In genomic region chr17:43500513-43500912, GRCm38 (mm10) we compare ENCODE assay signal across 24 mouse cellular contexts. TPM values are rescaled to one million over a fixed set of nuclear protein-coding genes. Genes with fewer than 3 reads are reported as not detected.
DNase-seq lines count a peak whose midpoint lies in the region; ATAC-seq and TF ChIP-seq lines count a peak whose summit lies in the region.
"Had no signal": no experiment of that assay in that cellular context is flagged by ENCODE, and none has a peak within 500 bp of the region (broad histone marks: within the 10 kb centered on the region; RNA-seq: fewer than 3 reads in every experiment).

No protein-coding gene starts in this region.

- peak overlapping the region; percentile 36; the same call in 1 of the 2 replicates for H3K4me2 ChIP-seq in intestine, embryonic 16.5 days (ENCODE audit: low read depth, low read length)
- H3K4me2 ChIP-seq in intestine, embryonic 15.5 days (replicated peaks): no peak overlapping the region; the same call in 1 of the 2 replicates
- H3K4me2 ChIP-seq in kidney, embryonic 16.5 days (replicated peaks; ENCODE audit: low read depth, low read length): peak overlapping the region; percentile 21; the same call in 1 of the 2 replicates
- H3K4me2 ChIP-seq: embryonic facial prominence, embryonic 12.5 days; forebrain, embryonic 15.5 days; heart, embryonic 15.5 days had no signal

- WGBS in intestine, embryonic 16.5 days: 69% methylated on average over 1 of the region's 1 CpGs
- 79% methylated on average over 1 of the region's 1 CpGs for WGBS in intestine, embryonic 15.5 days
- WGBS in kidney, adult 2 months: 36% methylated on average over 1 of the region's 1 CpGs
- 70% methylated on average over 1 of the region's 1 CpGs for WGBS in kidney, embryonic 16.5 days
- WGBS in thymus, adult 2 months: 86% methylated on average over 1 of the region's 1 CpGs

- H3K27me3 ChIP-seq in intestine, embryonic 16.5 days (replicated peaks; ENCODE audit: control insufficient read depth, insufficient read depth, low read length): no peaks in the 10 kb centered on the region
- no peaks in the 10 kb centered on the region for H3K27me3 ChIP-seq in intestine, embryonic 15.5 days (replicated peaks)
- no peaks in the 10 kb centered on the region for H3K27me3 ChIP-seq in kidney, adult 2 months (replicated peaks; ENCODE audit: control insufficient read depth, insufficient read depth, low read length)
- H3K27me3 ChIP-seq in kidney, embryonic 16.5 days (ENCODE audit: insufficient read depth, low read length): no peaks in the 10 kb centered on the region
- no peaks in the 10 kb centered on the region for H3K27me3 ChIP-seq in thymus, adult 2 months (ENCODE audit: control insufficient read depth, insufficient read depth, low read length)
- H3K27me3 ChIP-seq: embryonic facial prominence, embryonic 12.5 days; forebrain, embryonic 15.5 days; heart, embryonic 15.5 days had no signal

- 0 out of 2 replicates have a peak, but pooled peaks cover 3% of the 10 kb centered on the region for H3K36me3 ChIP-seq in intestine, embryonic 16.5 days (ENCODE audit: control insufficient read depth, insufficient read depth, low read length)
- H3K36me3 ChIP-seq in intestine, embryonic 15.5 days: no peaks in the 10 kb centered on the region
- H3K36me3 ChIP-seq in kidney, adult 2 months (ENCODE audit: control insufficient read depth, insufficient read depth, low read length): no peaks in the 10 kb centered on the region; the same call in 1 of the 2 replicates
- no peaks in the 10 kb centered on the region for H3K36me3 ChIP-seq in kidney, embryonic 16.5 days (ENCODE audit: insufficient read depth, low read length)
- H3K36me3 ChIP-seq in thymus, adult 2 months (ENCODE audit: control insufficient read depth, insufficient read depth, low read length): no peaks in the 10 kb centered on the region
- H3K36me3 ChIP-seq: embryonic facial prominence, embryonic 12.5 days; forebrain, embryonic 15.5 days; G1E; heart, embryonic 10.5 days; heart, embryonic 15.5 days had no signal

- no peak for TF ChIP-seq POLR2A in kidney, adult 2 months (IDR thresholded peaks at IDR 0.05; ENCODE audit: low read depth, low read length)
- TF ChIP-seq POLR2A in thymus, adult 2 months (IDR thresholded peaks at IDR 0.05; ENCODE audit: control insufficient read depth, extremely low read depth, insufficient read depth, low read length, poor library complexity): no peak

- TF ChIP-seq CTCF in kidney, adult 2 months (conservative IDR thresholded peaks at IDR 0.05; ENCODE audit: insufficient read depth, insufficient read length, low read depth, low read length): no peak
- no peak for TF ChIP-seq CTCF in thymus, adult 2 months (IDR thresholded peaks at IDR 0.05; ENCODE audit: borderline replicate concordance, control insufficient read depth, extremely low read depth, insufficient read depth, low read length, poor library complexity)

- H3K9ac ChIP-seq in intestine, embryonic 16.5 days (ENCODE audit: low read depth, low read length): no peak overlapping the region
- no peak overlapping the region for H3K9ac ChIP-seq in intestine, embryonic 15.5 days
- H3K9ac ChIP-seq in kidney, embryonic 16.5 days (replicated peaks; ENCODE audit: low read length): no peak overlapping the region
- H3K9ac ChIP-seq: embryonic facial prominence, embryonic 12.5 days; forebrain, embryonic 15.5 days; heart, embryonic 15.5 days had no signal

- H3K4me3 ChIP-seq in intestine, embryonic 16.5 days (ENCODE audit: low read length): no peak overlapping the region
- H3K4me3 ChIP-seq in intestine, embryonic 15.5 days (replicated peaks): no peak overlapping the region
- no peak overlapping the region for H3K4me3 ChIP-seq in kidney, adult 2 months (ENCODE audit: insufficient read depth, low read depth, low read length)
- no peak overlapping the region for H3K4me3 ChIP-seq in kidney, embryonic 16.5 days (ENCODE audit: low read length)
- no peak overlapping the region for H3K4me3 ChIP-seq in thymus, adult 2 months (ENCODE audit: control insufficient read depth, insufficient read depth, low read length)
- H3K4me3 ChIP-seq: embryonic facial prominence, embryonic 12.5 days; forebrain, embryonic 15.5 days; heart, embryonic 10.5 days; heart, embryonic 15.5 days had no signal

- H3K27ac ChIP-seq in intestine, embryonic 16.5 days (ENCODE audit: low read length): no peak overlapping the region
- no peak overlapping the region for H3K27ac ChIP-seq in intestine, embryonic 15.5 days
- peak overlapping the region; percentile 97 for H3K27ac ChIP-seq in kidney, adult 2 months (ENCODE audit: insufficient read depth, low read depth, low read length)
- H3K27ac ChIP-seq in kidney, embryonic 16.5 days (ENCODE audit: low read length): peak overlapping the region; percentile 78
- no peak overlapping the region for H3K27ac ChIP-seq in thymus, adult 2 months (ENCODE audit: control insufficient read depth, insufficient read depth, low read length)
- H3K27ac ChIP-seq: embryonic facial prominence, embryonic 12.5 days; forebrain, embryonic 15.5 days; heart, embryonic 10.5 days; heart, embryonic 15.5 days had no signal

- H3K9me3 ChIP-seq in intestine, embryonic 16.5 days (ENCODE audit: control insufficient read depth, low read length): no peaks in the 10 kb centered on the region
- H3K9me3 ChIP-seq in intestine, embryonic 15.5 days: no peaks in the 10 kb centered on the region
- H3K9me3 ChIP-seq in kidney, embryonic 16.5 days (ENCODE audit: low read length): no peaks in the 10 kb centered on the region
- H3K9me3 ChIP-seq: embryonic facial prominence, embryonic 12.5 days; forebrain, embryonic 15.5 days; heart, embryonic 10.5 days; heart, embryonic 15.5 days had no signal

- no peaks in the 10 kb centered on the region for H3K4me1 ChIP-seq in intestine, embryonic 16.5 days (ENCODE audit: control insufficient read depth, insufficient read depth, low read length)
- no peaks in the 10 kb centered on the region for H3K4me1 ChIP-seq in intestine, embryonic 15.5 days (replicated peaks)
- H3K4me1 ChIP-seq in kidney, adult 2 months (ENCODE audit: control insufficient read depth, insufficient read depth, low read length): peaks cover 13% of the 10 kb centered on the region
- 0 out of 2 replicates have a peak, but pooled peaks cover 9% of the 10 kb centered on the region for H3K4me1 ChIP-seq in kidney, embryonic 16.5 days (ENCODE audit: insufficient read depth, low read length)
- H3K4me1 ChIP-seq in thymus, adult 2 months (replicated peaks; ENCODE audit: control insufficient read depth, insufficient read depth, low read length): no peaks in the 10 kb centered on the region
- H3K4me1 ChIP-seq: embryonic facial prominence, embryonic 12.5 days; forebrain, embryonic 15.5 days; heart, embryonic 15.5 days had no signal

- ATAC-seq in intestine, embryonic 16.5 days: no peak
- no peak for ATAC-seq in intestine, embryonic 15.5 days
- ATAC-seq in kidney, embryonic 16.5 days (ENCODE audit: low FRiP score, low TSS enrichment): peak; percentile 75
- ATAC-seq: CD4-positive, CD25-positive, alpha-beta regulatory T cell, adult 4 months; forebrain, embryonic 15.5 days had no signal

- peak; percentile 83 for DNase-seq in kidney, adult 2 months
- DNase-seq in kidney, postnatal 25 days: peak; percentile 46 to 60
- no peak for DNase-seq in thymus, adult 2 months
- no peak for DNase-seq in urinary bladder, postnatal 36 days (ENCODE audit: low spot score in 2 of 2)
- no peak for DNase-seq in thymus, postnatal 25 days
- DNase-seq: adrenal gland, postnatal 10 days; B cell, adult 2 months; cerebellum, adult 11 months; cerebellum, adult 8-10 months; cerebellum, postnatal 14 days; embryo, embryonic 11 days; gastrocnemius, postnatal 10 days; heart, adult 18-20 months; heart, postnatal 14 days had no signal

RNA-seq across cellular contexts. Expression of gene Mep1a, which starts 2.1 kb away (rescaled TPM):
- 51.0 and 64.1 TPM in 2 replicates for polyA plus RNA-seq in intestine, embryonic 16.5 days (2015; fragmentation: Nextera tagmentation; extraction: Ambion mirVana)
- polyA plus RNA-seq in intestine, embryonic 15.5 days (2015; fragmentation: Nextera tagmentation; extraction: Ambion mirVana): 33.1 and 34.9 TPM in 2 replicates
- polyA plus RNA-seq in kidney, adult 2 months (2012; rRNA removed): 451 and 624 TPM in 2 replicates
- 63.4 and 71.3 TPM in 2 replicates for polyA plus RNA-seq in kidney, embryonic 16.5 days (2015; fragmentation: Nextera tagmentation; extraction: Ambion mirVana)
- 1.0 and 1.7 TPM in 2 replicates for polyA plus RNA-seq in thymus, adult 2 months (2012; rRNA removed)
- polyA plus RNA-seq: CD4-positive, CD25-positive, alpha-beta regulatory T cell, adult 4 months; embryonic facial prominence, embryonic 12.5 days; forebrain, embryonic 11.5 days; forebrain, embryonic 15.5 days; G1E; heart, embryonic 10.5 days; heart, embryonic 15.5 days had no signal

RNA-seq across cellular contexts. Expression of gene Ankrd66, which starts 42.9 kb away (rescaled TPM):
- 0.21 TPM in 1 of 2 replicates, not detected in the other for polyA plus RNA-seq in intestine, embryonic 16.5 days (2015; fragmentation: Nextera tagmentation; extraction: Ambion mirVana)
- 0.18 TPM in 1 of 2 replicates, not detected in the other for polyA plus RNA-seq in intestine, embryonic 15.5 days (2015; fragmentation: Nextera tagmentation; extraction: Ambion mirVana)
- not detected in 2 replicates for polyA plus RNA-seq in kidney, adult 2 months (2012; rRNA removed)
- polyA plus RNA-seq in kidney, embryonic 16.5 days (2015; fragmentation: Nextera tagmentation; extraction: Ambion mirVana): 0.47 TPM in 1 of 2 replicates, not detected in the other
- not detected in 2 replicates for polyA plus RNA-seq in thymus, adult 2 months (2012; rRNA removed)
- polyA plus RNA-seq: CD4-positive, CD25-positive, alpha-beta regulatory T cell, adult 4 months; embryonic facial prominence, embryonic 12.5 days; forebrain, embryonic 11.5 days; G1E; heart, embryonic 15.5 days had no signal

Comparison
In these comparisons a context has a peak if more than half of its experiments do, and no peak if none do; other contexts are left out.
1. H3K27ac ChIP-seq: peak in kidney, adult 2 months (single experiment) and kidney, embryonic 16.5 days (single experiment); none in intestine, embryonic 16.5 days (single experiment), intestine, embryonic 15.5 days (single experiment) and thymus, adult 2 months (single experiment).
2. DNase-seq: peak in kidney, adult 2 months (single experiment) and kidney, postnatal 25 days (2 of 2); none in thymus, adult 2 months (single experiment), urinary bladder, postnatal 36 days (0 of 2) and thymus, postnatal 25 days (single experiment).
3. RNA of gene Mep1a, which starts 2.1 kb away (polyA plus RNA-seq): 451 to 624 TPM in kidney, adult 2 months, 63.4 to 71.3 TPM in kidney, embryonic 16.5 days, 51.0 to 64.1 TPM in intestine, embryonic 16.5 days and 33.1 to 34.9 TPM in intestine, embryonic 15.5 days; 1.0 to 1.7 TPM in thymus, adult 2 months; every median in the first group is over 10 times any median in the second.